Mouse (Mus musculus) kidney, postnatal 0 days (tissue): ENCODE results near the gene Adgrl3. TPM values are rescaled to one million over a fixed set of nuclear protein-coding genes. Genes with fewer than 3 reads are reported as not detected.

Experiments used
- ATAC-seq: fragments of 200-750 bp; cut with Nextera tagmentation; replicated peaks from 2 replicates; pipeline ENCODE4 v1.8.0; 2017; ENCODE audit warnings: low read depth, moderate number of reproducible peaks, moderate TSS enrichment, moderate library complexity; ENCODE audit not compliant: low FRiP score
- DNase-seq: peaks from one replicate; pipeline ENCODE4 v3.0.0-alpha.2; 2016; ENCODE audit warnings: low spot score
- H3K27ac ChIP-seq: fragments of 300-500 bp; sonication (generic); 2 replicates; pipeline ENCODE4 v1.5.1; 2014; ENCODE audit warnings: mild to moderate bottlenecking
- H3K27me3 ChIP-seq: fragments of 300-500 bp; sonication (generic); 2 replicates; pipeline ENCODE4 v1.6.1; 2014; ENCODE audit warnings: low read length, mixed read lengths; ENCODE audit not compliant: insufficient read depth
- H3K36me3 ChIP-seq: fragments of 300-500 bp; sonication (generic); 2 replicates; pipeline ENCODE4 v1.6.1; 2014; ENCODE audit warnings: low read length, mixed read lengths; ENCODE audit not compliant: insufficient read depth
- H3K4me1 ChIP-seq: fragments of 300-500 bp; sonication (generic); replicated peaks from 2 replicates; pipeline ENCODE4 v1.6.1; 2014; ENCODE audit warnings: antibody characterized with exemption, low read length, mixed read lengths; ENCODE audit not compliant: insufficient read depth
- H3K4me2 ChIP-seq: fragments of 300-500 bp; sonication (generic); 2 replicates; pipeline ENCODE4 v1.6.1; 2014; ENCODE audit warnings: mild to moderate bottlenecking, low read length, moderate library complexity, mixed read lengths
- H3K4me3 ChIP-seq: fragments of 300-500 bp; sonication (generic); replicated peaks from 2 replicates; pipeline ENCODE4 v1.5.1; 2014; ENCODE audit warnings: low read depth, low read length
- H3K9ac ChIP-seq: fragments of 300-500 bp; sonication (generic); 2 replicates; pipeline ENCODE4 v1.6.1; 2014; ENCODE audit warnings: low read depth, low read length
- H3K9me3 ChIP-seq: fragments of 300-500 bp; sonication (generic); replicated peaks from 2 replicates; pipeline ENCODE4 v1.6.1; 2016; ENCODE audit warnings: low read length, inconsistent platforms, mixed read lengths
- CTCF ChIP-seq: IDR thresholded peaks from 2 replicates; pipeline ENCODE4 v1.5.1; 2016; ENCODE audit warnings: antibody characterized with exemption, low read depth, mild to moderate bottlenecking, moderate library complexity
- WGBS: fragments of 180-500 bp; shearing (Covaris S2); extraction: QIAGEN DNeasy Blood & Tissue Kit; methylation state at CpG from one replicate; pipeline ENCODE4 v1.1.7; 2014; 5-methylcytosine and 5-hydroxymethylcytosine counted together
- polyA plus RNA-seq: library from polyadenylated mRNA; unstranded; fragments of >200 nt; fragmentation: Nextera tagmentation; extraction: Ambion mirVana; gene quantifications from 2 replicates; pipeline ENCODE4 v1.2.1, GENCODE M21; 2015

Gene Adgrl3
- polyA plus RNA-seq, 1 experiment from 2014 or later: 8.8 TPM

- WGBS: 61% methylated on average over 3 of the region's 3 CpGs
- DNase-seq (no peak), ATAC-seq (no peak)
- Histone ChIP-seq H3K36me3 (no peaks in the 10 kb centered on the region), H3K27me3 (no peaks in the 10 kb centered on the region), H3K4me3 (no peak overlapping the region), H3K4me1 (no peaks in the 10 kb centered on the region), H3K27ac (no peak overlapping the region), H3K9me3 (no peaks in the 10 kb centered on the region), H3K4me2 (no peak overlapping the region), H3K9ac (no peak overlapping the region)
- TF ChIP-seq CTCF: no peak
Measured at GRCm38 (mm10) chr5:81621715-81622114, 601.8 kb downstream of the Adgrl3 start.

- Histone ChIP-seq H3K36me3 (no peaks in the 10 kb centered on the region), H3K27ac (no peak overlapping the region), H3K27me3 (no peaks in the 10 kb centered on the region), H3K4me1 (no peaks in the 10 kb centered on the region), H3K9ac (no peak overlapping the region), H3K9me3 (no peaks in the 10 kb centered on the region), H3K4me3 (no peak overlapping the region), H3K4me2 (no peak overlapping the region)
- DNase-seq (no peak), ATAC-seq (no peak)
- TF ChIP-seq CTCF: no peak
- 43% methylated on average over 1 of the region's 1 CpGs for WGBS
Measured at GRCm38 (mm10) chr5:81623846-81624245, 603.9 kb downstream of the Adgrl3 start.

- Histone ChIP-seq H3K4me1 (no peaks in the 10 kb centered on the region), H3K9me3 (no peaks in the 10 kb centered on the region), H3K4me2 (no peak overlapping the region), H3K4me3 (no peak overlapping the region), H3K27ac (no peak overlapping the region), H3K36me3 (no peaks in the 10 kb centered on the region), H3K9ac (no peak overlapping the region), H3K27me3 (no peaks in the 10 kb centered on the region)
- DNase-seq (no peak), ATAC-seq (no peak)
- TF ChIP-seq CTCF: no peak
- 56% methylated on average over 2 of the region's 2 CpGs for whole genome bisulfite sequencing
Measured at GRCm38 (mm10) chr5:81636169-81636568, 616.2 kb downstream of the Adgrl3 start.

- no peak for TF ChIP-seq CTCF
- Histone ChIP-seq H3K27ac (no peak overlapping the region), H3K4me1 (no peaks in the 10 kb centered on the region), H3K9ac (no peak overlapping the region), H3K4me2 (no peak overlapping the region), H3K9me3 (no peaks in the 10 kb centered on the region), H3K27me3 (no peaks in the 10 kb centered on the region), H3K4me3 (no peak overlapping the region), H3K36me3 (no peaks in the 10 kb centered on the region)
- ATAC-seq (no peak), DNase-seq (no peak)
- 80% methylated on average over 2 of the region's 2 CpGs for WGBS
Measured at GRCm38 (mm10) chr5:81638422-81638821, 618.5 kb downstream of the Adgrl3 start.

GRCm38 (mm10) chr5:81640118-81640517 lies 620.2 kb downstream of the Adgrl3 start:
- H3K36me3 ChIP-seq: no peaks in the 10 kb centered on the region
- no peak for DNase-seq

GRCm38 (mm10) chr5:81645557-81645956 lies 625.6 kb downstream of the Adgrl3 start:
- 82% methylated on average over 5 of the region's 5 CpGs for WGBS
- Histone ChIP-seq H3K9ac (no peak overlapping the region), H3K36me3 (no peaks in the 10 kb centered on the region), H3K4me1 (no peaks in the 10 kb centered on the region), H3K9me3 (no peaks in the 10 kb centered on the region), H3K4me2 (no peak overlapping the region), H3K27me3 (no peaks in the 10 kb centered on the region), H3K27ac (no peak overlapping the region), H3K4me3 (no peak overlapping the region)
- ATAC-seq (no peak), DNase-seq (no peak)
- TF ChIP-seq CTCF: no peak

More at GRCm38 (mm10) chr5:81640118-81640517, 620.2 kb downstream of the Adgrl3 start:
- no peak overlapping the region for H3K27ac ChIP-seq
- WGBS: 68% methylated on average over 4 of the region's 4 CpGs
- no peaks in the 10 kb centered on the region for H3K4me1 ChIP-seq
- no peak overlapping the region for H3K4me2 ChIP-seq
- no peaks in the 10 kb centered on the region for H3K9me3 ChIP-seq
- H3K4me3 ChIP-seq: no peak overlapping the region
- no peak; the same call in 1 of the 2 replicates for TF ChIP-seq CTCF
- ATAC-seq: no peak
- no peaks in the 10 kb centered on the region for H3K27me3 ChIP-seq
- no peak overlapping the region for H3K9ac ChIP-seq

- no peak overlapping the region for H3K4me3 ChIP-seq
- no peak for DNase-seq
- no peaks in the 10 kb centered on the region for H3K9me3 ChIP-seq
- no peaks in the 10 kb centered on the region for H3K36me3 ChIP-seq
- no peak for TF ChIP-seq CTCF
- ATAC-seq: no peak
- no peak overlapping the region for H3K27ac ChIP-seq
- H3K4me1 ChIP-seq: no peaks in the 10 kb centered on the region
- H3K27me3 ChIP-seq: no peaks in the 10 kb centered on the region
- H3K9ac ChIP-seq: no peak overlapping the region
- 58% methylated on average over 2 of the region's 2 CpGs for WGBS
- H3K4me2 ChIP-seq: no peak overlapping the region
Measured at GRCm38 (mm10) chr5:81653941-81654340, 634.0 kb downstream of the Adgrl3 start.
